Mouse (Mus musculus) gonadal fat pad, adult 2 months (tissue): Measurements from ENCODE around the gene Spcs3. TPM values are rescaled to one million over a fixed set of nuclear protein-coding genes. Genes with fewer than 3 reads are reported as not detected.

Experiments
- DNase-seq: peaks from one replicate; pipeline ENCODE4 v3.0.0-alpha.2; 2012; ENCODE audit warnings: low read depth
- polyA plus RNA-seq: library from polyadenylated mRNA; depleted of rRNA; stranded (reverse); fragments of >200 nt; gene quantifications from 2 replicates; pipeline ENCODE4 v1.2.3, GENCODE M21; 2012; rRNA removed

Gene Spcs3
- polyA plus RNA-seq, 1 experiment = 21.0 TPM

DNA sequence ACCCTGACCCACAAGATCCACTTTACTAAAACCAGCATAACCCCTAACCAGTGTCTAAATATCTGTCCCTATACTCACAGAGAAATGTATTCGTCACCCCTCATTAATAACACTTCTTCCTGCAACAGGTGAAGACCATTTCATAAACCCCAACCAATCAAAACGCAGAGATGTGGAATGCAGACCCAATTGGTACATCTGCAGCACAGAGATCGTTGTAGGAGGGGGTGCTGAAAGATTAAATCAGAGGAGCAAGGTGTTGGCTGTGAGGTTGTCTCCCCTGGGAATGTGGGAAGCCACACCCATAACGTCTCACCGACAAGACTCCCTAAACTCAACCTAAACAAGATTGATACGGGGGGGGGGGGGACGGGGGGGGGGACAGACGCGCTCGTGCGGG is 21.0 kb downstream of the Spcs3 start:
- no peak for DNase-seq

DNA sequence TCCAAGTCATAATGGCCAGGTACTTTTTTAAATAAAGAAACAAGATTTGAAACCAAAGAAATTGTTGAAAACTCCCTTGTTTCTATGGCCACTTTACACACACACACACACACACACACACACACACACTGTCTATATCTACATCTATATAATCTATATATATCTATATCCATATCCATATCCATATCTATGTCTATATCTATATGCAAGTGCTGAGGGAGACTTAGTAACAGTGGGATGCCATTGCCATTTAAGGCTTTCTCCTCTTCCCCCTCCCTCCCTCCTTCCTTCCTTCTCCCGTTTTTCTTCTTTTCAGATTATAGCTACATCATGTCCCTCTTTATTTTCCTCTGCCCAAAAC is 21.7 kb downstream of the Spcs3 start:
- DNase-seq = no peak

DNA sequence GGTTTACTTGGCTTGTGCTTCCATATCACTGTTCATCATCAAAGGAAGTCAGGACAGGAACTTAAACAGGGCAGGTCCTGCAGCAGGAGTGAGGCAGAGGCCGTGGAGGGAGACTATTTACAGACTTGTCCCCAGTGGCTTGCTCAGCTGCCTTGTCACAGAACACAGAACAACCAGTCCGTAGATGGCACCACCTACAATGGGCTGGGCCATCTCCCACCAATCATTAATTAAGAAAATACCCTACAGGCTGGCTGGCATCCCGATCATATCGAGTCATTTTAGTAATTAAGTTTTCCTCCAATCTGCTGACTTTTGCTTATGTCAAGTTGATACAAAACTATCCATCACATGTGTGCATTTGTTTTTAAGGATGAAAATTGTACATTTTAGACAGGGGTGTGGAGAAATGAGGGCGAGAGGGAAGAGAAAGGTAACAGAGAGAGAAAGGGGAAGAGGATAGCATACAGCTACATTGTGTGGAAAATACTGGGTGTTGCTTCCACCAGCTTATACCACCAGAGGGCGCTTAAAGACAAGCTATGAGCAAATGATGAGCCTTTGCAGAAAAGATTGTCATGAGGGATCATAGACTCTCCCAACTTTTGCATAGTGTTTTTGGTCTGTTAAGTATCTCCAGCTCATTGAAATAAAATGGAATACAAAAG is 22.2 kb downstream of the Spcs3 start:
- DNase-seq = no peak

DNA sequence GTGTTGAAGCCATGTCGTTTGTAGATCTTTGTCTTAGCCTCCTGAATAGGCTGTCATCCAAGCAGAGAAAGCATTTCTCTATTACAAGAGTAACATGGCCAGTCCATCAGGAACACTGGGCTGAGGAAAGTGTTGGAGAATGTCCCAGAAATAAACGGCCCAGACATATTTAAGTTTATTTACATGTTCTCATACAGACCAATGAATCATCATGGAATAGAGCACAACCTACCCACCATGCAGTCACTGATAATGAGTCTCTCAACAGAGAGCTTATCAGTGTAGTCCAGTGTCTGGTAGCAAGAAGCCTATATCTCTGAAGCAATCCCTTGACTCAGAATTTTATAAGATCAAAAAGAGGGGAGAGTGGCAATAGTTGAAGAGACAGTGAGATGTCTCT is 24.7 kb downstream of the Spcs3 start:
- no peak for DNase-seq

DNA sequence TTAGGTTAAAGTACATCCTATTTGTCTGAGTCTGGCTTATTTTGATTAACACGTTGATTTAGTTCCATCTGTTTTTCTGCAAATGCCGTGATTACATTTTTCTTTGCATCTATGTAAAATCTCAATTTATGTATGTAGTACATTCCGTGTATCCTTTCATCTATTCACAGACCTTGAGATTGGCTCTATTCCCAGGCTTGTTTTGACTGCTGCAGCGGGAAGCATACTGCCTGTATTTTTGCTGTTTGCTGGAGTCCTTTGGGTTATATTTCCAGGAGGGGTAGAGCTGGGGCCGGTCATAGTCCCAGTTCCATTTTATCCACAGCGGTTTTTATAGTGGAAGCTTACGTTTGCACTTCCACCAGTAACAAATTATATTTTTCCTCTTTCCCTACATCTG is 26.7 kb downstream of the Spcs3 start:
- no peak for DNase-seq

DNA sequence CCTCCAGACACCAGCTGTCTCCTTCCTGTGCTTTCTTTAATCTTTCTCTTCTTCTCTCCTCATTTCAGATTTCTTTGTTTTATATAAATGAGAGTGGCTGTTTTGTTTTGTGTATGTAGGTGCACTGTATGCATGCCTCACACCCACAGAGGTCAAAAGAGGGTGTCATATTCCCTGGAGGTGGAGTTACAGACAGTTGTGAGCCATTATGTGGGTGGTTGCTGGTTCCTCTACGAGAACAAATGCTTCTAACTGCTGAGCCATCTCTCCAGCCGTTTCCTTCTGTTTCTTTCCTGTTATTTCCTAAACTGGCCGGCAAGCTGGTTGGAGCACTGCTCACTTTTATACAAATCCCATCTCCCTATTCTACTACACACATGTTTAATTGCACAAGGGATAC is 35.9 kb downstream of the Spcs3 start:
- no peak for DNase-seq

DNA sequence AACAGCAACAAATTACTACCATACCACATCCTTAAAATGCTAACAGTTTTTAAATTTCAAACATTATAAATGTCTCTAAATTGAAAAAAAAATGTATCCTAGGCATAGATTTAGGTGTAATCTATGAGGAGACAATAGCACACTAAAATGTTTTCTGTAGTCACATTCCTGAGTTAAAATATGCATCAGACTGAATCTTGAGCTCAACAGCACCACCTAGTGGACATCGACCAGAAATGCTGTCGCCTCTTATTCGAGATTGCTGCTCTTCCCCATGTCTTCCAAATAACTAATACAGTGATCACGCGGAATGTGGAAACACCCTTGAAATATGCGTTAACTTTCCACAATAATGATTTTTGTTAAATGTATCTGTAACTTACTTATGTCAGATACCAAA is 36.7 kb downstream of the Spcs3 start:
- no peak for DNase-seq

- DNase-seq = no peak
These were observed 37.9 kb downstream of the Spcs3 start for GRCm38 (mm10) chr8:54491934-54492333.

- no peak for DNase-seq
These were observed 38.6 kb downstream of the Spcs3 start for GRCm38 (mm10) chr8:54491057-54491690.

DNA sequence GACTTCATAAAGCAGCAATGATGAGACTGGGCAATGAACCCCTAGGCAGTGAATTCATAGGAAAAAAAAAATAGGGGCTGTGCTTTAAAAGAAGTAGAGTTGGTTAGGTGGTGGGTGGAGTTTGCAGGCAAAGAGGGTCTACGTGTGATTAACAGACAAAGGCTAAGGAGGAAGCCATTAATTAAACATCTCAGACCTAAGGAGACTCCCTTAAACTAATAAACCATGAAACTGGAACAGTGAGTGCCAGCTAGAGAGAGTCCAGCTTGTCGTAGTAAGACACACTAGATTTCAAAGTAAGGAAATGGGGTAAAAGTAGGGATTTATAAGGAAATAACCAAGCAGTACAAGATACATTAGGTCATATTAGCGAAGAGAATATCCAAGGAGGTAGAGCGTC is 41.4 kb downstream of the Spcs3 start:
- DNase-seq = no peak

GRCm38 (mm10) chr8:54486555-54487273 is 43.1 kb downstream of the Spcs3 start:
- no peak for DNase-seq

Other genes starting within 250 kb of the Spcs3 start
- 2.0 and 3.0 TPM in 2 replicates for gene Asb5, start 418 bp downstream of the Spcs3 start, polyA plus RNA-seq
- 0.88 and 1.2 TPM in 2 replicates for gene Spata4, start 70.8 kb upstream of the Spcs3 start, polyA plus RNA-seq